Mouse (Mus musculus): ENCODE results near the gene Gm17359. TPM values are rescaled to one million over a fixed set of nuclear protein-coding genes. Genes with fewer than 3 reads are reported as not detected.
"Not testable (repeated sequence)": the region's sequence is repeated elsewhere in the genome, so short reads cannot be mapped to it uniquely, and the experiment has no call there.

Gene Gm17359
- total RNA-seq, 2 experiments from 2014 or later = not detected

DNA sequence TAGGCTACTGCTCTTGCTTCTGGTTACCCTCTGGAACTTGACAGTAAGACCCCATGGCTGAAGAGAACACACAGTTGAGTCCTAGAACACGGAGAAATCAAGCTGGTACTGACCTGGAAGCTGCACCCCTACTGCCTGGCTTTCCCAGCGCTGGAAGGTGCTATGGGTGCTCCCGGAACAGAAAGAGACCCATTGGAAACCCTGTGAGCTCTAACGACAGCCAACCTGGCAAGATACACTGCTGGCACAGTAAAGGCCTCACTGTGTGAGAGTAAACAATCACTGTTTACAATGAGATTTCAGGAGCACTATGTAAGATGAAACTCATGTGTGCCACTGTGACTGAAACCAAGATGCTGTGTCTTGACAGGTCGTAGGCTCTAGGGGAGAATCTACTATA, 78.6 kb downstream of the Gm17359 start:
- no peak for DNase-seq

DNA sequence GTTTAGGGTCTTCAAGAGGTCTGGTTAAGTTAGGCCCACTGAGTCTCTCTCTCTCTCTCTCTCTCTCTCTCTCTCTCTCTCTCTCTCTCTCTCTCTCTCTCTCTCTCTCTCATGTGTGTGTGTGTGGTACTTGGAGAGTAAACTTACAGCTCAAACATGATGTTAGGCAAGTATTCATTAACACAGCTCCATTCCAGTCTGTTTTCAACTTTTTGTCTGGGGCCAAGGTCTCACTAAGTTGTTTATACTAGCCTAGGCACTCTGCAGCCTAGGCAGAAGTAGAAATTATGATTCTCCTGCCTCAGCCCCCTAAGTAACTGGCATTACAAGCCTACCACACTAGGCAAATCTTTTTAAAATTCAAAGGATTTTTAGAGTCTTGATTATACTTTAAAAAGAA, 79.5 kb downstream of the Gm17359 start:
- DNase-seq = no peak

DNA sequence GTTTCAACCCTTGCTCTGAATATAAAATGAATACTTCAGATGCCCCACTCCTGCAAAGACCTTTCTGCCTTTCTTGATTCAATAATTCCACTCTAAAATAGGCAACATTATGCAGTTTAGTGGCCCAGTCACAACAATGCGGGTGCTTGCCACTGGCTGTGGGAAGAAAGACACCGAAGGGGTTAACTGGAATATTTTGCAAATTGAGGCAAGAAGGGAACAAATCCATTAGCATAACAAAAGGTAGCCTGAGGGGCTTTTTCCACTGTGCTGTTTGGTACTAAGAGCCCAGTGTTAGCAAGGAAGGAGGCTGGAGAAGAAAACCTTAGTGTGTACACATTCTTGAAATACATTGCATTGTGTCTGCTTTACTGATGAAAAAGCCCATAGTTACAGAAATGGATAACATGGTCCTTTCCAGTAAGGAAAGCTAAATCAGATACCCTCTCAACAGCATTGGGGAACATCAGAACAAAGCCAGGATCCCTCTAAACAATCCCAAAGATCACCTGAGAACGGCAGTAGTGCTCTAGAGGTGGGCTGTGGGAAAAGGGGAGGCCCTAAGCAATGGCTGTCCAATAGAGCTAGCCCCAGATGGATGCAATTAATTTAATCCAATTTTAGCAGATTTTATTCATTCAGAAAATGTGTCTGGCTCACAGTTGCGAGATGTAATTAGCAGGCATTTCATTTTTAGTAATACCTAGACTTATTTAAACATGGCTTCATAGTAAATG, 80.7 kb downstream of the Gm17359 start:
- no peak for DNase-seq

DNA sequence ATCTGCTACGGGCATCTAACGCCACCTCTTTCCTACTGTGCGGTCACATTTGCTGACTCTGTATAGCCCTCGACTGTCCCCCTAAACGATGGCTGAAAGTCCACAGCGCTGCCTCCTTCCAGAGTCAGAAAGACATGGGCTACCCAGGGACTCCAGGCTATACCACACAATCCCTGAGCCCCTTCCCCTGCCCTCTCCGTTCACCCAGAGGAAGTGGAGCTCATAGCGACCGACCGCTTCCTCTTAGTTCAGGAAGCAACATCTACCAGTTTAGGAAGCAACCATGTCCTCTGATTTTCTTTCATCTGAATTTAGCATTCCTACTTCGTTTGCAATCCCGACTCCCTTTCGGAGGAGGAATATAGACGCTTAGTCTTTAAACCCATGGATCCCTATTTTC, 82.5 kb downstream of the Gm17359 start:
- DNase-seq = no peak

DNA sequence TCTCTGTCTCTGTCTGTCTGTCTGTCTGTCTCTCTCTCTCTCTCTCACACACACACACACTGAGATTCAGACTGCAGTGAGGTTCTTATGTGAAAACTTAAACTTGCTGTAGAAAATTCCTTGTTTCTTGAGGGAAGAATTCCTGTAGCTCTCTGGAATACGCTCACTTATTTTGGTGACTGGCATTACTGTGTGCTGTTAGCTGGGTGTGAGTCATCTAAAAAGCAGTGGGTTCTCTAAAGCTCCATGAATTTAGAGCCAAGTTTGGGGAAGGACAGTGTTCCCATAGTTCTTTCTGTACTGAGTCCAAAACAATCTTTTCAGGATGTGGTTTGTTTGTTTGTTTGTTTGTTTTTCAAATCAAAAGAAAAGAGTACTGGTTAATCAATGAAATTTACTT, 89.0 kb downstream of the Gm17359 start:
- no peak for DNase-seq

DNA sequence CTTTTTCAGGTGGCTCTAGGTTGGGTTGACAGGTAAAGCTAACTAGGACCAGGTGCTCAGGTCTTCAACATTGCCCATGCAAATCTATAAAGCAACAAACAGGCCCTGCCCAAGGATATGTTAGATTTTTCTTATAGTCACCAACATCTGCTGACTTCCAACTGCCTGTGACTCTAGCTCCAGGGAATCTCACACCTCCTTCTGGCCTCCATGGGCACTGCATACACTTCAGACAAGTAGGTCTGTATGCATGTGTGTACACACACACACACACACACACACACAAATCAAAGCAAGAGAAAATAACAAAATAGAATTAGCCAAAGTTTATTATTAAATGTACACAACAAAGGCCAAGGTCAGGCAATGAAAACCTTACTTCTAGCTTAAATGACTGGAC, 97.1 kb downstream of the Gm17359 start:
- peak; percentile 13 for DNase-seq

DNA sequence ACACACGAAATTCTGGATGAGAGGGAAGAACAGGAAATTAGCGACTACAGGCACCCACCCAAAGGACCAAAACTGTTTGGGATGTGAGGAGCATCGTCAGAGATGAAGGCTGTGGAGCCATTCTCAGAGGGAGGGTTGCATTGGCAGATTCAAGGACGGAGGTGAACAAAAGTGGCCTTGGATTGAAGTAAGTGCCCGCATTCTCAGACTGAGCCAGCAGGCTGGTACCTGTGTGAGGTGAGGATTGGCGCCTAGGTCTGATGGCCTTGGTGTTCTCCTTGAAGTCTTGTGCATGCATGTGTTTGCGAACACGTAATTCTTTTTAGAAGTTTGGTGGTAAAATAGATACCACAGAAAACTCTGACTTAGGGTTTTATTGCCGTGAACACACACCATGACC, 98.0 kb downstream of the Gm17359 start:
- no peak for DNase-seq

DNA sequence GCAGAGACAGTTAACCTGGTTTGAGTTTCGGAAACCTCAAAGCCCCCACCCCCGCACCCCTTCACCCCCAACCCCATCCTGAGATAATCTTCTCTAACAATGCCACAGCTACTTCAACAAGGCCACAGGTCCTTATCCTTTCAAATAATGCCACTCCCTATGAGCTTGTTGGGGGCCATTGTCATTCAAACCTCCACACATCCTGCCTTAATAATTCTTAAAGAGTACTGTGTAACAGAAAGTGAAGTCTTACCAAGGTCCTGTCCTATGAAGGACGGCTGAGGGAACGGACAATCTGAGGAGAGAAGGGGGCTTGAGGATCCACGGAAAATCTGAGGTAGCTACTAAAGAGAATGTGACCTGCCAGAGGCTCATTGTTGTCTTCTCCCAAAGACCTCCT, 98.5 kb downstream of the Gm17359 start:
- no peak for DNase-seq

DNA sequence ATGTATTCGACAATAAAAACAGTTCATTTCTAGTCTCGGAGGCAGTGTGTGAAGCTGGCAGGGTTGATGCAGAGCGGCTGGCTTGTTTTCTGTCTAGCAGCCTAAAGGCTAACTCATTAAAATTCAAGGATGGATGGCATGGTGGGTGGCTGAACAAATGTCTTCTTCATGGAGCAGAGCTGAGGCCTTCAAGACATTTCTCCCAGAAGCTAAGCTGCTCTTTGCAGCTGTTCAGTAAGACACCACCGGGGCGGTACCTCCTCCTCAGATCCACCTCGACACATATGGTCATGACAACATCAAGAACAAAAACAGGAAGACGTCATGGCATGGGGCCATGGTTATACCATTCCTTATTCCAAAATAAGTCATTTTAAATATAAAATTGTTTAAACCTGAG, 99.7 kb downstream of the Gm17359 start:
- no peak for DNase-seq

DNA sequence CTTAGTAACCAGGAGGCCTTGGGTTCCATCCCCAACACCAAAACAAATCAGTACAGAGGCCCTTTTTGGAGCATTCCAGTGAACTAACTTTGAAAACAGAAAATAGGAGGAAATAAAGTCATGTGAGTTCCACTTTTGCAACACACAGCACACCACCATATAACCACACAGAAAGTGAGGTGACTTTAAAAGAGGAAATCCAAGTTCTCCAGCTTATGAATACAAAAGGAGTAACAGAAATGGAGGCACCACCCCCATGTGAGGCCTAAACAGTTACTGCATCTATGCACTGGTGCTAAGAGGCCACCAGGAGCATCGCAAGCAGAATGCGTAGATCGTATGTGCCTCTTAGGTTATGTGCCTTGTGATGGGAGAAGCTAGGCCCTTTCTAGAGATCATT, 101.8 kb downstream of the Gm17359 start:
- no peak for DNase-seq

DNA sequence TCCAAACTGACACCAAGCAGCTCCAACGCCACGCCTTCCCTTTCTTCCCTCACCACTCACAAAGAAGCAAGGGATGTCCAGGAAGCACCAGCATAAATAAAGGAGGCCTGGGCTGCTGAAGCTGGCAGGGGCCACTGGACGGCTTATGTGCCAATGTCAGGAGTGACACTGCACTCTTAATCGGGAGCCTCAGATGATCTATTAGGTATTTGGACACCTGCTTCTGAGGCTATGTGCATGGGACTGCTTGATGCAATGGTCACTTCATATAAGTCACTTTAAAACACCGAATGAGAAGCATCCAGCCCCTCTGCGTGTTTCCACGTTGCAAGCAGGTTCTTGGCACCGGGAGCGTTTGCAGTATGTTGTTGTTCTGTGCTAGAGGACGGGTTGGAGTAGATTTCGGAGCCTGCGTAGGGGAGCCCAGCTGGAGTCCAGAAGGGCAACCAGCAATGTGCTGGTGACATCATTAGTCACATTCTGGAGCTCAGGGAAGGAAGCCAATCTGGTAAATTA, 104.6 kb downstream of the Gm17359 start:
- DNase-seq = no peak

DNA sequence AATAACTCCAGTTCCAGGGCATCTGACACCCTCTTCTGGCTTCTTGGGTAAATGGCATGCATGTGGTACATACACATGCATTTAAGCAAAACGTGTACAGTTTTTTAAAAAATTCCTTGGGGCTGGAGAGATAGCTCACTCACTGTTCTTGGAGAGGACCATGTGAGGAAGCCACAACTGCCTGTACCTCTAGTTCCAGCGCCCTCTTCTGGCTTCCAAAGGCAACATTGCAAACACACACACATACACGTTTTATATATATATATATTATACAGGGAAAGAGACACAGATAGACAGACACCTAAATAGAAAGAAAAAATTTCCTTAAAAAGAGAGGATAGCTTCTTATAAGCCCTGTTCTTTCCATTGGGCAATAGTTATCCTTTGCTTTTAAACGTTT, 107.4 kb downstream of the Gm17359 start:
- no peak for DNase-seq

DNA sequence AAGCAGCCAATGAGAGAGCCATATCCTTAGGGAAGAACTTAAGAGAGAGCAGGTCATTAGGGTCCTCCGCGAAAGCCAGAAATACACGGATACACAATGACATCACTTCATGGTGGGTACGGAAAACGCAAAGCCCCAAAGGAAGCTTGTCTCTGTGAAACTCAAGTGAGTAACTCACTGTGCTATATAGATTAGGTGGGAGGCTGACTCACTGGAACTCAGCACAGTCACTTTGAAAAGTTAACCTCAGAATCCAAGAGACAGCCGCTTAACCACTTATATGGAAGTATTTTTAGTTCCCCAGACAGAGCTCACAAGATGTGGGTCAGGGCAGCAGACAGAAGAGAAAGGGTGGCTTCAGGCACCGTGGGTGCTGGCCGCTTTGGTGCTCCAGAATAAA, 108.6 kb downstream of the Gm17359 start:
- DNase-seq = no peak

DNA sequence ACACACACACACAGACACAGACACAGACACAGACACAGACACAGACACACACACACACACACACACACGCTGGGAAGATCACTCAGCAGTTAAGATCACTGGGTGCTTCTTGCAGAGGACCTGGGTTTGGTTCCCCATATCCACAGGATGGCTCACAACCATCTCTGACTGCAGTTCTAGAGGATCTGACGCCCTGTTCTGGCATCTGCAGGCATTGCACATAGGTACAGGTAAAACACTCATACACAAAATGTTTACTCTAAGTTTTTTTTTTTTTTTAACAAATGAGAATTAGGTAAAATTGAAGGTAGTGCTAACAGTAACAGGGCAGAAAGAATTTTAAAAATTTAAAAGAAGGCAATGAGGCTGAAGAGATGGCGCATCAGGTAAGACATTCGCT, 109.7 kb downstream of the Gm17359 start:
- no peak for DNase-seq

DNA sequence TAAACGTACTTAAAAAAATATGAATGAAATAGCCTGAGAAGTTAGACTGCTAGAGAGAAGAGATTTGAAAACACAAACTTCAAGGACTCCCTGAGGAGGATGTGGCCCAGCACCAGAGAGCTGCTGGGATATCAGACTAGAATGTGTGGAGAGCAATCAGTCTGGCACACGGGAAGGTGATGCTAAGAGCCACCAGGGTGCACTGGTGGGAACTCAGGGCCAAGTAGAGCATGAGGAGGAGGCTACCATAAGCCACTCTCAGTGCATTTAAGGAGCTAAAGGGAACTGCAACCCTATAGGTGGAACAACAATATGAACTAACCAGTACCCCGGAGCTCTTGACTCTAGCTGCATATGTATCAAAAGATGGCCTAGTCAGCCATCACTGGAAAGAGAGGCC, 110.2 kb downstream of the Gm17359 start:
- DNase-seq = not testable (repeated sequence)

DNA sequence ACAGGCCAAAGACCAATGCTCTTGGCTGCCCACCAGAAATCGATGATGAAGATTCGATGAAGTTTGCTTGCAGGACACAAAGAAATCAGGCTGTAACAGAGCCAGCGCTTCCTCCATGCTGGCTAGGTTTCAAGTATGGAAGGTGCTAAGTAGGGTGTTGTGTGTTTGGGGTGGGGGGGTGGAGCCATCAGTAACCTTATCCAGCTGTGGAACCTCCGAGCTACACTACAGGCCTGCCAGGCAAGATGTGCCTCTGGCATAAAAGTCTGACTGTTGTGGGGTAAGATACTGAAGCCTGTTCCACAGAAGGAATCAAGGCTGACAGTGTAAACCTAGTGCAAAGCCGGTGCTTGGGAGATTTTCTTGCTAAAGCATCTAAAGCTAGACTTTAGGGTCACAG, 112.0 kb downstream of the Gm17359 start:
- no peak for DNase-seq

DNA sequence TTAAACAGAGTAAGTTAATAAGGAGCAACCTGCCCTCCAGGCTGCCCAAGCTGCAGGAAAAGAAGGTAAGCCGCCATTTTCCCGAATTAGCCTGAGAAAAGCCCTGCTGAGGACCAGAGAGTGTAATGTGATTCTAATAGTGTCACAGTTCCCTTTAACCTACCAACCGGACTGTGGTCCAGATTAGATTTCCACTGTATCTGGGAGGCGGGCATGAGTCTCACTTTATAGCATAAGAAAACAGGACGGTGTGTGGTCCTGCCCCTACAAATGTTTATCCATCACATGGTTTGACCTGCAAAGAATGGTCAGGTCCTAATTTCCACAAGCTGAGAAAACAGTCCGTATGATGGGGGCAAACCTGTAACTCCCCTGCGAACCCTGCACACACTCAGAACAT, 112.9 kb downstream of the Gm17359 start:
- no peak for DNase-seq

DNA sequence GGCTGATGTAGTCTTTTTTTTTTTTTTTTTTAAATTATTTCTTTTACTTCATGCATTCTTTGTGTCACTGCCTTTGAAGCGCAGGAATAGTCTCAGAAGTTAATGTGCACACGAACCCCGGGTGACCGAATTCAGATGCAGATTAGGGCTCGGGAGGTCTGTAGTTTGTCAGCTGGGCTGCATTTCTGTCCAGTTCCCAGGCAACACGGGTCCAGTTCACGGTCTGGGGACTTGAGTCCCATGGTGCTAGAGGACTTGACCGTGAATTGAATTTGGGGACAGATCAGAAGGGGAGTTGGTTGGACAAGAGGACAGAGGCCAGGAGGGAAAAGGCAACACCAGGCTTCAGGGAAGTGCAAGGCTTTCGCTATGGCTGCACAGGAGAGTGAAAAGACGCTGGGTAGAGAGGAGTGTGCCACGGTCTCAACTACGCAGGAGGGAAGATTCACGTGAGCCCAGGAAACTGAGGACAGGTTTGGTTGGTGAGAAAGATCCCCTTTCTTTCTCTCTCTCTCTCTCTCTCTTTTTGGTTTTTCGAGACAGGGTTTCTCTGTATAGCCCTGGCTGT, 116.3 kb downstream of the Gm17359 start:
- no peak for DNase-seq

DNA sequence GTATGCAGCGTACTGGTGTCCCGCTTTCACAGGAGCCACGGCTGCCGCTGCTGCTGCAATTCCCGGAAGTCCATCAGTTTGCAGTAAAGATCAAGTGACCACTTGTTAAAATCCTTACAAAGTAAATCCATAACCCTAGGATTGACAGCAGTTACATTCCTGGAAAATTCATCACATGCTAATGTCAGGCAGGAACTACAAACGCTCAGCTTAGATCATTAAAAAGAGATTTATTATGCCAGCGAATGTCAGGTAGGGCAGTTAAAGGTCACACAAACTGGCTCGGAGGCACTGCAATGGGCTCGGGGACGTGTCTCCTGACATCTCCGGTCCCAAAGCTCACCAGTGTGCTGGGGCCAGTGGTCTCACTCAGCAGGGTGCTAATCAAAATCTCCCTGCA, 119.3 kb downstream of the Gm17359 start:
- DNase-seq = no peak

DNA sequence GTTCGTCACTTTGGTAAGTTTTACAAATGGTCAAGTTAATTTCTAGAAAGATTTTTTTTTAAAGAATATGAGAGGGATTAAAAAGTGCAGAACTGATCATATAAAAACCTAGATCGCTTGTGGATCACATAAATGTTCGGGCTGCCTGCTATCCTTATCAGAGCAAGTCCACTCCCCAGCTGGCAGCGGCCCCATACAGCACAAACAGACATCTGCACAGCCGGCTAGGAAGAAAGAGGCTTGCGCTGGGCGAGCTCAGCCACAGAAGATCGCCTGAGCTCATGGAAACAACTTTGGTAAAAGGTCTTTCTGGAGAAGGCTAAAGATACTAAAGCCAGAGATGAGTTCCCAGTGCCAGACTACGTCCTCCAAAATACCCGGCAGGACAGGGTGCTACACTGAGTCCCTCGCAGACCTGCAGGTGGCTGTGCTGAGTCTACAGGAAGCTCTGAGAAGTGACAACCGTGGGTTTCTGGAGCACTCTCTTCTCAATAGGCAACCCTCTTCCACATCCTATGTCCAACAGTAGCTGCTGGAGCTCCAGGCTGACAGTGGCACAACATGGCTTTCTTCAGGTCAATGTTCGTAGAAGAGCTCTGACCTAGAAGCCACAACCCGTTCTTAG, 122.3 kb downstream of the Gm17359 start:
- DNase-seq = no peak

DNA sequence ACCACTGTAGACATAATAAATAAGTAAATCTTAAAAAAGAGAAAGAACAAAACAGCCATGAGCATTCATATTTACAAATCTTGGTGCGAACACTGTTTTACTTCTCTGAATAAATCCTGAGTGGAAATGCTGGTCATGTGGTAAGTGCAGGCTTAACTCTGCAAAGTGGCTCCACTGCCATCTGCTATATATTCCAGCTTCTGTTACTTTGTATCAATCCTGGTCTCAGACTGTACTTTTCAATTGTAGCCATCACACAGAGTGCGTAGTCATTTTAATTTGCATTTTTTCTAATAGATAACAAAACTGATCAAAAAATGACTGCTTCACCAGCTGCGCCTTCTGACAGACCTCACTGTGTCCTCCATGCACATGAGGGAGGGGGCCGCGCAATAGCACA, 133.0 kb downstream of the Gm17359 start:
- no peak for DNase-seq

DNA sequence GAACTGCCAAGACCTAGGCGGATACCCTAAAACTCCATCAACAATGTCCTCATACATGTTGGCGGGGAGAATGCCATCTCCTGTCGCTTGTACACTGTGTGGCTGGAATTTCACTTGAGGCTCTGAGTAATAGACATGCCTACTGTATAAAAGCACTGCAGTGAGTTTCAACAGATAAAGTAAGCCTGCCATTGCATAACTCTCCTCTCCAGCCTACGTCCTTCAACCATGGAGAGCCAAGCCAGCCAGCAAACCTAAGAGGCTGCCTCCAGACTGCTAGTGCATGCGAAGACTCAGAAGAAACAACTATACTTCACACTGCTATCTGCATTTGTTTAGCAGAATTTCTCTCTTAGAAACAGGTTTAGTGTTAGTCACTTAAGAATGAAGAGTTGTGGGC, 135.9 kb downstream of the Gm17359 start:
- DNase-seq = peak; percentile 32

DNA sequence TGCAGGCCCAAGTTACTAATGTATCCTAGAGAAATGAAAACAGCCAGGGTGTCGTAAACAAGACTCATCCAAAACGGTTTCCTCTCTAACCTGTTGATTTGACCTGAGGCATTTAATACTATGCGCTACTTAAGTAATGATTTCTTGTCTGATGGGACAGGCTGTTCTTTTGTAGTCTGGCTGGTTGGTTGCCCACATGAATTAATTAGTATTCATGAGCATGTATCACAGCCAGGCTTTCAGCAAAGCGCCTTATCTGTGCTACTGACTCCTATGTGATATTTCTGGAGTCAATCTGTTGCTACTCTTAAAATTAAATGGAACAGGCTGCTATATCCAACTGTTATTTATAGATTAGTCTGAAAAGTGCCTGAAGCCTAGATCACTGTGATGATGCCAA, 138.4 kb downstream of the Gm17359 start:
- no peak for DNase-seq

DNA sequence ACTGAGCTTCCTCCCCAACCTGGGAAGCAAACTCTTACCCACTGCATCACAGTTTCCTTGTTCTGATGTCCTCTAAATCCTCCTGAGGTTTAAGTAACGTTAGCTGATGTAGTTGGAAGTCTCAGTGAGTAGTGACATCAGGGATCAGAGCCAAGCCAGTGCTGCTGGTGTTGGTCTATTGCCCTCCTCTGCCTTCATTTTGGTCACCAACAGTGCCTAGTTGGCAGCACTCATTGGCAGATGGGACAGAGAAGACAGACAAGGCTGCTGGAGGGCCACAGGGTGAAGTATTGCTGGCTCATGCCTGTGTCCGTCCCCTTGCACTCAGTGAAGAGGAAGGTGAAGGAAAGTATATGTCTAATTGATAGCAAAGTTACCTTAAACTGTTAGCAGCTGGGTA, 139.5 kb downstream of the Gm17359 start:
- no peak for DNase-seq
